Mouse (Mus musculus) stomach, postnatal 0 days (tissue): ENCODE measurements around the gene Zfp646.

ENCODE experiments used
- CTCF ChIP-seq: IDR thresholded peaks from 2 replicates; pipeline ENCODE4 v1.5.1; 2016; ENCODE audit warnings: antibody characterized with exemption, low read depth, mild to moderate bottlenecking, moderate library complexity
- EP300 ChIP-seq: optimal IDR thresholded peaks from 2 replicates; pipeline ENCODE3; 2016; ENCODE audit warnings: antibody characterized with exemption

DNA sequence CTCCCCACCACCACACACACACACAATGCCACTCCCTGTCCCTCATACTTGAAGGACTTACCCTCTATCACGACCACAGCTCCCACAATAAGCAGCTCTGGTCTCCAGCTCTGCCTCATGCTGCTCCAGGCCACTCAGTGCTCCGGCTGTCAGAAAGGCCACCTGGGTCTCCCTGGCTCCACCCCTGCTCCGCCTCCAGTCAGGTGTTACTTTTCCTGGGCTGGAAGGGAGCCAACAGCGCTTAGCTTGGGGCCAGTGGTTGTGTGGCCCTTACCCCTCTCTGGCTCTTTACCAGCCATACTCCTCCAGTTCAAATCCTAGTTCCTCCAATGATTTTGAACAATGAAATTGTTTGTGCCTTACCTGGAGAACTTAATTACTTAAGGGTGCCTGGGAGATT is 14.8 kb downstream of the Zfp646 start, which contains the start of gene Prss53:
- TF ChIP-seq CTCF (no peak), EP300 (no peak)
